Mouse (Mus musculus) myocyte (in vitro differentiated cells): ENCODE measurements around the gene Garnl3. TPM values are rescaled to one million over a fixed set of nuclear protein-coding genes. Genes with fewer than 3 reads are reported as not detected.

ENCODE experiments used
- H3K27me3 ChIP-seq: one replicate; pipeline ENCODE4 v1.6.1; 2011; ENCODE audit not compliant: control insufficient read depth, insufficient read depth, insufficient read length
- H3K36me3 ChIP-seq: one replicate; pipeline ENCODE4 v1.6.1; 2011; ENCODE audit not compliant: control insufficient read depth, insufficient read depth
- H3K4me2 ChIP-seq: one replicate; pipeline ENCODE4 v1.6.1; 2011; ENCODE audit warnings: low read depth, control low read depth
- H3K4me3 ChIP-seq: one replicate; pipeline ENCODE4 v1.5.1; 2011; ENCODE audit warnings: mild to moderate bottlenecking, control low read depth, moderate library complexity
- H3K79me2 ChIP-seq: one replicate; pipeline ENCODE4 v1.6.1; 2011; ENCODE audit not compliant: control insufficient read depth, insufficient read depth
- H3ac ChIP-seq: one replicate; pipeline ENCODE4 v1.6.1; 2011; ENCODE audit not compliant: control insufficient read depth, insufficient read length
- CEBPB ChIP-seq: IDR thresholded peaks from 2 replicates; pipeline ENCODE4 v1.6.1; 2011; ENCODE audit warnings: mild to moderate bottlenecking, moderate library complexity; ENCODE audit not compliant: poor library complexity, insufficient read depth, severe bottlenecking
- E2F4 ChIP-seq: IDR thresholded peaks from one replicate; pipeline ENCODE4 v1.6.1; 2011; ENCODE audit warnings: mild to moderate bottlenecking, control low read depth, moderate library complexity; ENCODE audit not compliant: insufficient read depth
- MAX ChIP-seq: IDR thresholded peaks from one replicate; pipeline ENCODE4 v1.6.1; 2011; ENCODE audit warnings: low read depth, mild to moderate bottlenecking, control low read depth
- MYOD1 ChIP-seq, 3 experiments: IDR thresholded peaks; one replicate each; pipeline ENCODE4 v1.6.1; 2011; ENCODE audit warnings: control low read depth in 2 of 3, low read depth in 2 of 3, mild to moderate bottlenecking in 2 of 3, moderate library complexity in 1 of 3; ENCODE audit not compliant: insufficient read length in 2 of 3, control insufficient read depth in 1 of 3
- MYOG ChIP-seq, 3 experiments: IDR thresholded peaks; one replicate each; pipeline ENCODE4 v1.6.1; 2011; ENCODE audit warnings: control low read depth in 2 of 3, low read depth in 2 of 3, mild to moderate bottlenecking in 2 of 3; ENCODE audit not compliant: insufficient read length in 2 of 3, control insufficient read depth in 1 of 3, insufficient read depth in 1 of 3
- POLR2A ChIP-seq: IDR thresholded peaks from one replicate; pipeline ENCODE4 v1.6.1; 2011; ENCODE audit warnings: low read depth, mild to moderate bottlenecking, control low read depth, moderate library complexity; ENCODE audit not compliant: insufficient read length
- POLR2AphosphoS2 ChIP-seq: IDR thresholded peaks from one replicate; pipeline ENCODE4 v1.6.1; 2011; ENCODE audit warnings: low read depth, control low read depth; ENCODE audit not compliant: insufficient read length
- REST ChIP-seq: IDR thresholded peaks from one replicate; pipeline ENCODE4 v1.6.1; 2011; ENCODE audit warnings: mild to moderate bottlenecking, control low read depth, moderate library complexity; ENCODE audit not compliant: insufficient read depth, insufficient read length
- SRF ChIP-seq: IDR thresholded peaks from one replicate; pipeline ENCODE4 v1.6.1; 2011; ENCODE audit warnings: low read depth; ENCODE audit not compliant: control insufficient read depth, insufficient read length
- TCF12 ChIP-seq: IDR thresholded peaks from one replicate; pipeline ENCODE4 v1.6.1; 2011; ENCODE audit warnings: mild to moderate bottlenecking, control low read depth; ENCODE audit not compliant: poor library complexity, insufficient read depth, severe bottlenecking
- TCF3 ChIP-seq: IDR thresholded peaks from one replicate; pipeline ENCODE4 v1.6.1; 2011; ENCODE audit warnings: low read depth, control low read depth; ENCODE audit not compliant: insufficient read length
- USF1 ChIP-seq: IDR thresholded peaks from one replicate; pipeline ENCODE4 v1.6.1; 2011; ENCODE audit warnings: low read depth, mild to moderate bottlenecking, control low read depth, moderate library complexity
- polyA plus RNA-seq: library from polyadenylated mRNA; unstranded; fragments of >200 nt; fragmentation: generic; extraction: Trizol; gene quantifications from one replicate; pipeline ENCODE4 v1.2.1, GENCODE M21; 2012; ENCODE audit warnings: missing spikeins

The Garnl3 gene
- polyA plus RNA-seq, 1 experiment = 2.1 TPM

DNA sequence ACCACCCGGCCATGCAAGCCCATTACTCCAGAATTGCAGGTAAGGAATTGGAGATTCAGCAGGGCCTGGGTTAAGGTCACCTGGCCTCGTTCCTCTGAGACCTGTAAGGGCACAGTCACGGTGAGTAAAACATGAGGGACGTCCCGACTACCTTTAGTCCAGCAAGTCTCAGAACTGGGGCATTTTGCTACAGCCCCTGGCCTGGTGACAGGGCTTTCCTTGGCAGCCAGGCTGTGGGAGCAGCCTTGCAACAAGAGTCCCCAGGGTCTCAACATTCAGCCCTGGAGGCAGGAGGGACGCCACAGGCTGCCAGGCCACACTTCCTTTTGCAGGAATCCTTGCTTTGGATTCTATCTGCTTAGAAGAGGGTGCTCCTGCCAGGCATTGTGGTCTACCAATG, 88.7 kb downstream of the Garnl3 start:
- H3K27me3 ChIP-seq = no peaks in the 10 kb centered on the region

DNA sequence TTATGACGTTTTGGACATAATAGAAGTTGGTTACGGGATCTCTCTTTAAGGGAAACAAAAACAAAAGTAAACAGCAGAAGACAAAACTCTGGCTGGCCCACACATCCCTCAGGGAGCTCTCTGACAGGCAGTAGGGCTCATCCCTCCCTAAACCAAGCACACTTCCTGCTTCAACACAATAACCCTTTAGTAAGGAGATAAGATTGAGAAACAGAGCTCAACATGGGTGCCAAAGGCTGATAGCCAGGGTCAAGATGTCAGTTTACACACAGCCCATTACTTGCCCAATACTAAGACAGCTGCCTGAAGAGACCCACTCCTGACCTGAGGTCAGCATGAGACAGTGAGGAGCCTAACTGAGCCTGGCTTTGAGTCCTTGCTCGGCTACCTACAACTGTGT, 89.9 kb downstream of the Garnl3 start:
- TF ChIP-seq POLR2AphosphoS2 = no peak
- no peak for TF ChIP-seq MYOD1 (IDR thresholded peaks at IDR 0.05; ENCODE audit: control insufficient read depth in 1 of 3, insufficient read length in 2 of 3, low read depth in 2 of 3)
- TF ChIP-seq POLR2A = no peak
- TF ChIP-seq USF1 = no peak
- no peak for TF ChIP-seq CEBPB
- no peak for TF ChIP-seq REST
- no peak for TF ChIP-seq TCF3
- no peak for TF ChIP-seq MYOG (IDR thresholded peaks at IDR 0.05; ENCODE audit: control insufficient read depth in 1 of 3, insufficient read depth in 1 of 3, insufficient read length in 2 of 3, low read depth in 2 of 3)
- TF ChIP-seq TCF12 = no peak
- TF ChIP-seq SRF = no peak
- TF ChIP-seq MAX = no peak
- TF ChIP-seq E2F4 = no peak
- no peak overlapping the region for H3ac ChIP-seq
- no peaks in the 10 kb centered on the region for H3K36me3 ChIP-seq
- H3K79me2 ChIP-seq = no peaks in the 10 kb centered on the region
- no peak overlapping the region for H3K4me2 ChIP-seq
- no peaks in the 10 kb centered on the region for H3K27me3 ChIP-seq
- H3K4me3 ChIP-seq = no peak overlapping the region

More for the DNA sequence above, 88.7 kb downstream of the Garnl3 start:
- Histone ChIP-seq H3ac (no peak overlapping the region), H3K36me3 (no peaks in the 10 kb centered on the region), H3K4me2 (no peak overlapping the region), H3K4me3 (no peak overlapping the region), H3K79me2 (no peaks in the 10 kb centered on the region)
- TF ChIP-seq CEBPB = no peak
- TF ChIP-seq SRF = no peak
- TF ChIP-seq MAX = no peak
- TF ChIP-seq USF1 = no peak
- no peak for TF ChIP-seq REST
- TF ChIP-seq E2F4 = no peak
- TF ChIP-seq POLR2AphosphoS2 = no peak

DNA sequence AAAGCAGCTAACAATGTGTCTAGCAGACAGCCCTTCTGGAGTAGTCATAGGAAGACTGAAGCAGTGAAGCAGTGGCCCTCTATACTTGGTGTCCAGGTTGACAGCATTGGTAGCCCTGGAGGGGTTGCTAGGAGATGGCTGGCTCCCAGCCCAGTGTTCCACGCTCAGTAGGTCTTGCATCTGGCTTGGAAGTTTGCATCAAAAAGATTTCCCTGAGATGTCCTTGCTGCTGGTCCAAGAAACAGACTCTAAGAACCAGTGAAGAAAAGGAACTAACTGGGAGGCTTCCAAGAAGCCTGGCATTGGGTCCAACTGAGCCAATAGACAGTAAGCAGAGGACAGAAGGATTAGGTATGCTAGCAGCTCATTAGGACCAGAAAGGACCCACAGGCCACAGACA, 94.0 kb downstream of the Garnl3 start:
- Histone ChIP-seq H3K4me2 (no peak overlapping the region), H3K79me2 (no peaks in the 10 kb centered on the region), H3K36me3 (no peaks in the 10 kb centered on the region), H3ac (no peak overlapping the region), H3K4me3 (no peak overlapping the region), H3K27me3 (no peaks in the 10 kb centered on the region)
- no peak for TF ChIP-seq POLR2AphosphoS2
- TF ChIP-seq REST = no peak
- TF ChIP-seq CEBPB = no peak
- no peak for TF ChIP-seq SRF
- no peak for TF ChIP-seq USF1
- no peak for TF ChIP-seq MAX
- TF ChIP-seq TCF3 = no peak
- TF ChIP-seq MYOG (IDR thresholded peaks at IDR 0.05; ENCODE audit: control insufficient read depth in 1 of 3, insufficient read depth in 1 of 3, insufficient read length in 2 of 3, low read depth in 2 of 3) = no peak
- no peak for TF ChIP-seq MYOD1 (IDR thresholded peaks at IDR 0.05; ENCODE audit: control insufficient read depth in 1 of 3, insufficient read length in 2 of 3, low read depth in 2 of 3)
- no peak for TF ChIP-seq E2F4
- no peak for TF ChIP-seq TCF12
- TF ChIP-seq POLR2A = no peak

DNA sequence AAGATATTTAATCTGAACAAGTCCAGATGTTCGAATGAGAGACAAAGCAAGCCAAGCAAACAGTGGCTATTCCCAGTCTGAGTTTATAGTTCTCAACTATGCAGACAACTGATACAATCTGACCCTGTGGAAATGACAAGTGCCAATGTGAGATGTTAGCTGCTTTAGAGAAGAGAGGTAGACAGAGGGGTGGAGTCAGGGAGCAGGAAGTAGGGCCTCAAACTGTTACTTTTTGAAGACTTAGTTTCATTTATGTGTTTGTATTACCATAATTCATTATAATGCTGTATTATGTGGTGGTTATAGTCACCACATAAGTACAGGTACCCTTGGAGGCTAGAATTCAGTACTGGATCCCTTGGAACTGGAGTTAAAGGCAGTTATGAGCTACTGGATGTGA, 96.2 kb downstream of the Garnl3 start:
- H3K79me2 ChIP-seq = no peaks in the 10 kb centered on the region
- H3K36me3 ChIP-seq = no peaks in the 10 kb centered on the region
- TF ChIP-seq POLR2AphosphoS2 (no peak), REST (no peak), MAX (no peak)
- H3K4me3 ChIP-seq = no peak overlapping the region
- no peak overlapping the region for H3K4me2 ChIP-seq
- no peaks in the 10 kb centered on the region for H3K27me3 ChIP-seq
- no peak overlapping the region for H3ac ChIP-seq

DNA sequence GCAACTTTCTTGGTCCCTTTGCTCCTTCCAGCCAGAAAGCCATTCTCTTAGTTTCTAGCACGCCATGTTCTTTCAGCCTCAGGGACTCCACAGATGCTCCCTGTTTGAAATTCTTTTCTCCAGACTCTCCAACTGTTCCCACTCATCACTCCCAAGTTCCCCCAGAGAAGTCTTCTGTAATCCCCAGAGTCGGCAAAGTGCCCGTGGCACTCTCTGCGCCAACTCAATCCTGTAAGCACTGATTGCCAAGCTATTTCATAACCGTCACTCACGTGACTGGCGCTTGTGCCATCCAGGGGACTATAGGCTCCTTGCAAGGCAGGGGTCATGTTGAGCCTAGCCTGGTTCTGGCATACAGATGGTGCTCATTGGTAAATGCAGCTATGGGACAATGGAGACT, 98.2 kb downstream of the Garnl3 start:
- no peak overlapping the region for H3K4me2 ChIP-seq
- no peak for TF ChIP-seq E2F4
- peak; percentile 36; the same call in 1 of the 2 replicates for TF ChIP-seq CEBPB
- no peaks in the 10 kb centered on the region for H3K79me2 ChIP-seq
- H3ac ChIP-seq = no peak overlapping the region
- H3K27me3 ChIP-seq = no peaks in the 10 kb centered on the region
- H3K36me3 ChIP-seq = no peaks in the 10 kb centered on the region
- H3K4me3 ChIP-seq = no peak overlapping the region
